Mouse (Mus musculus): ENCODE data around the gene Ccdc62. TPM values are rescaled to one million over a fixed set of nuclear protein-coding genes. Genes with fewer than 3 reads are reported as not detected.

Gene Ccdc62
- polyA plus RNA-seq, 1 experiment from 2014 or later, result 5.0 TPM

- no peak overlapping the region for H3K4me3 ChIP-seq (replicated peaks)
- H3K36me3 ChIP-seq, result no peaks in the 10 kb centered on the region
- H3K9ac ChIP-seq (replicated peaks), result no peak overlapping the region
- no peak for ATAC-seq (ENCODE audit: low FRiP score)
- 95% methylated on average over 4 of the region's 4 CpGs for WGBS
- H3K4me2 ChIP-seq, result no peak overlapping the region
- no peaks in the 10 kb centered on the region for H3K9me3 ChIP-seq (replicated peaks)
- no peak overlapping the region for H3K27ac ChIP-seq (replicated peaks)
- H3K27me3 ChIP-seq (replicated peaks), result peaks cover 8% of the 10 kb centered on the region; the same call in 1 of the 2 replicates
- peaks cover 17% of the 10 kb centered on the region for H3K4me1 ChIP-seq
These were observed 40.1 kb downstream of the Ccdc62 start for GRCm38 (mm10) chr5:123970576-123970975.

DNA sequence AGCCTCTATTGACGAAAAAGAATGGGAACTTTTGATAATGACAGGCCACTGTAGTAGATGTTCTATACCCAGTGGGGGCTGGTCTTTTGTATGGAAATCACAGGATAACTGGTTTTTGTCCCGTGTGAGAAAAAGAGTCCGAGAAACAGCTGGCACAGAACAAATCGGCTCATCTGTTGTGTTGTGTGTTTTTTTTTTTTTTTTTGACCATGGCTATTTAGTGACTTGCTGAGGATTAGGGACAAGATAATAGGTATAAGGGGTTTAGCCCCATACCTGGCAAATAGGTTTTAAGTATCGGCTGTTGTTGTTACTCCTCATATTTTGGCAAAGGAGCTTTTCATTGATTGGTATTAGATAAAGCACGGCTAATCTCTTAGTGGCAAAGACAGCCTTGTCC is 42.0 kb downstream of the Ccdc62 start:
- 49% methylated on average over 6 of the region's 6 CpGs for WGBS
- Histone ChIP-seq H3K9ac (replicated peaks) (no peak overlapping the region), H3K27me3 (replicated peaks) (peaks cover 20% of the 10 kb centered on the region; the same call in 1 of the 2 replicates), H3K4me3 (replicated peaks) (no peak overlapping the region), H3K4me2 (no peak overlapping the region), H3K27ac (replicated peaks) (no peak overlapping the region), H3K36me3 (no peaks in the 10 kb centered on the region), H3K4me1 (peaks cover 22% of the 10 kb centered on the region), H3K9me3 (replicated peaks) (no peaks in the 10 kb centered on the region)
- no peak for ATAC-seq (ENCODE audit: low FRiP score)

- peak within 1 kb of the TSS; percentile 73 for H3K9ac ChIP-seq (replicated peaks)
- H3K27ac ChIP-seq (replicated peaks), result peak within 1 kb of the TSS; percentile 66
- H3K36me3 ChIP-seq, result no peaks in the 10 kb centered on the region
- ATAC-seq (ENCODE audit: low FRiP score), result peak; percentile 77
- no peaks in the 10 kb centered on the region for H3K9me3 ChIP-seq (replicated peaks)
- peak within 1 kb of the TSS; percentile 80 for H3K4me2 ChIP-seq
- H3K4me1 ChIP-seq, result peaks cover 22% of the 10 kb centered on the region
- peaks cover 22% of the 10 kb centered on the region; the same call in 1 of the 2 replicates for H3K27me3 ChIP-seq (replicated peaks)
- WGBS, result under 1% methylated on average over 99 of the region's 106 CpGs
- H3K4me3 ChIP-seq (replicated peaks), result peak within 1 kb of the TSS; percentile 71
These were observed 43.1 kb downstream of the Ccdc62 start, which contains the start of gene Hip1r for GRCm38 (mm10) chr5:123973299-123974178. Gene Hip1r (plus strand): TSS chr5:123973628.

DNA sequence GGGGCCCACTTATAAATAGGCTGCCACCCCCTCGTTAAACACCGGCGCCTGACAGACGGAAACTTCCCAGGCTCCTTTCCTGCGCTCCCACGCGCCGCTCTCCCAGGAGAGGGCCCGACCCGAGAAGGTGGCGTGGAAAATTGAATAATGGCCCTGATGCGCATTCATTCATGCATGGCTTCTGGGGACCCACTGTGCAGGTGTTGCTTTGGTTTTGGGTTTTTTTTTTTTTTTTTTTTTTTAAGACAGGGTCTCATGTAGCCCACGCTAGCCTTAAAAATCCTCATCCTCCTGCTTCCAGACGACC is 43.7 kb downstream of the Ccdc62 start:
- Histone ChIP-seq H3K27me3 (replicated peaks) (peaks cover 22% of the 10 kb centered on the region; the same call in 1 of the 2 replicates), H3K27ac (replicated peaks) (peak overlapping the region; percentile 66; the same call in 1 of the 2 replicates), H3K4me2 (peak overlapping the region; percentile 80), H3K9me3 (replicated peaks) (no peaks in the 10 kb centered on the region), H3K4me3 (replicated peaks) (peak overlapping the region; percentile 71), H3K9ac (replicated peaks) (peak overlapping the region; percentile 73), H3K36me3 (no peaks in the 10 kb centered on the region), H3K4me1 (peaks cover 22% of the 10 kb centered on the region)
- 0% methylated on average over 14 of the region's 14 CpGs for WGBS
- 0 out of 2 replicates have a peak, but pooled peaks have one; percentile 8 for ATAC-seq (ENCODE audit: low FRiP score)

DNA sequence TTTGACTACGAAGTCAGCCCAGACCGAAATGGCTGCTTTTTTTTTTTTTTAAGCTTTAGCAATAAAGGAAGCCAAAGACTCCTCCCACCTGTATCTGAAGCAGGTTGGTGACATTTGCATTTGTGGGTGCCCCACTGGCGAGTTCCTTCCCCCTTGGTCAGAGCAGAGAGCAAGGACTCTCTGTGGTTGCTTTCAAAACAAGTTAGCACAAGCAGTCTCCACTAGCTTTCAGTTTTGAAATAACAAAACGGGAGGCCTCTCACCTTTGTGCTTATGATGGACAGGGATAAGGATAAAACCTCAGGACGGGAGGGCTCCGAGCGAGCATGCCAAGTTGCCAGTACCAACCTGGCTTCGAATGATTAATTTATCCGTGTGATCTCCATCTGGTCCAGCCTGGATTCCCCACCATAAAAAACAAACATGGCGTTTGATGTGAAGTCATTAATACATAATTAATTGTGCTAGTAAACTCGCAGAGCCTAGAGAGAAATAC is 44.2 kb downstream of the Ccdc62 start:
- Histone ChIP-seq H3K4me3 (replicated peaks) (peak overlapping the region; percentile 71), H3K4me2 (peak overlapping the region; percentile 80), H3K36me3 (no peaks in the 10 kb centered on the region), H3K27me3 (replicated peaks) (peaks cover 22% of the 10 kb centered on the region; the same call in 1 of the 2 replicates), H3K4me1 (peaks cover 22% of the 10 kb centered on the region), H3K9me3 (replicated peaks) (no peaks in the 10 kb centered on the region), H3K9ac (replicated peaks) (peak overlapping the region; percentile 73; the same call in 1 of the 2 replicates), H3K27ac (replicated peaks) (no peak overlapping the region)
- no peak for ATAC-seq (ENCODE audit: low FRiP score)
- 14% methylated on average over 11 of the region's 11 CpGs for WGBS

DNA sequence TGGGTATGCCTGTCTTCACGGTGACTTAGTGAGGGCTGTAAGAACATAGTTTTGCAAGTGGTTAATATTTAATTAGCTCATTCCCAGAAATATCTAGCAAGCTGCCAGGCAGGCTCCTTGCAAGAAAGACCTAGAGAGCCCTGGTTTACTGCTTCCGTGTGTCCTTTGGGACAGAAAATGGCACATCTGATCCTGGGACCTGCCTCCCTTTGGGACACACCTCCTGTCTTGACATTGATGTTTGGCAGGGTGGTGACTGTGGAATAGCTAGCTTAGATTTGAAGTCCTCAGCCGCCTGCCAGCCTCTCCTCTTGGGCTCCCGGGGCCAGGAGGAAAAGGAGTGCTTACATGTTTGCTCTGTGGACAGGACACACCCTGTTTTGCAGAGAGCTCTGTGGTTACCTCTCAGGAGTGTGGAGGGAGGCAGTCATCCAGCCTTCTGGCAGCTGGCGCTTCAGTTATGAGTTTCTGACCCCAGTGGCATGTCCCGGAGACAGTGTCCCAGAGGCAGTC is 45.2 kb downstream of the Ccdc62 start:
- Histone ChIP-seq H3K4me1 (peaks cover 22% of the 10 kb centered on the region), H3K9ac (replicated peaks) (no peak overlapping the region), H3K9me3 (replicated peaks) (no peaks in the 10 kb centered on the region), H3K27me3 (replicated peaks) (peaks cover 22% of the 10 kb centered on the region; the same call in 1 of the 2 replicates), H3K27ac (replicated peaks) (no peak overlapping the region), H3K36me3 (no peaks in the 10 kb centered on the region), H3K4me3 (replicated peaks) (no peak overlapping the region), H3K4me2 (peak overlapping the region; percentile 80)
- no peak for ATAC-seq (ENCODE audit: low FRiP score)
- WGBS, result 68% methylated on average over 6 of the region's 6 CpGs

DNA sequence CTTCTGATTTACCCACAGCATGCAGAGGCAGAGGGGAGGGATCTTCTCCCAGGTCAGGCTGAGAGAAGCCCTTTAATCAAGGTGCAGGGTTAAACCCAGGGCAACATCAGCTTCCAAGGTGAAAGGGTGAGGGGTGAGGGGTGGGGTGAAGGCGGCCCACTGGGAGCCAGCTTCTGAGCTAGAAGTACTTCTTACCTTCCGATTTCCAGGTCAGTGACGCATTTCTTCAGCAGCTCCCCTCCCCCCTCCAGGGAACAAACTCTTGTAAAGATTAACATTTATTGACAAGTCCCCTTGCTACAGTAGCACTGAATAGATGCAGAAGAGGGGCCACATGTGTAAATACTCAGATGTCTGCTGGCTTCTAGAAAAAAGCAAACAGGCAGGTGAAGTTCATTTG is 46.8 kb downstream of the Ccdc62 start:
- 41% methylated on average over 3 of the region's 3 CpGs for WGBS

GRCm38 (mm10) chr5:123978131-123978530 is 47.7 kb downstream of the Ccdc62 start:
- H3K9me3 ChIP-seq (replicated peaks), result no peaks in the 10 kb centered on the region
- H3K4me2 ChIP-seq, result no peak overlapping the region
- WGBS, result 88% methylated on average over 5 of the region's 5 CpGs
- H3K4me1 ChIP-seq, result peaks cover 20% of the 10 kb centered on the region
- H3K27me3 ChIP-seq (replicated peaks), result peaks cover 16% of the 10 kb centered on the region; the same call in 1 of the 2 replicates
- H3K9ac ChIP-seq (replicated peaks), result no peak overlapping the region
- no peaks in the 10 kb centered on the region for H3K36me3 ChIP-seq
- no peak overlapping the region for H3K27ac ChIP-seq (replicated peaks)
- no peak overlapping the region for H3K4me3 ChIP-seq (replicated peaks)
- no peak for ATAC-seq (ENCODE audit: low FRiP score)

More for the DNA sequence above, 46.8 kb downstream of the Ccdc62 start:
- H3K9ac ChIP-seq (replicated peaks), result no peak overlapping the region
- no peaks in the 10 kb centered on the region for H3K9me3 ChIP-seq (replicated peaks)
- no peaks in the 10 kb centered on the region for H3K36me3 ChIP-seq
- no peak overlapping the region for H3K27ac ChIP-seq (replicated peaks)
- H3K4me3 ChIP-seq (replicated peaks), result no peak overlapping the region
- peaks cover 16% of the 10 kb centered on the region; the same call in 1 of the 2 replicates for H3K27me3 ChIP-seq (replicated peaks)
- H3K4me1 ChIP-seq, result peaks cover 22% of the 10 kb centered on the region
- H3K4me2 ChIP-seq, result no peak overlapping the region
- ATAC-seq (ENCODE audit: low FRiP score), result no peak

GRCm38 (mm10) chr5:123979221-123979979 is 48.9 kb downstream of the Ccdc62 start:
- 71% methylated on average over 18 of the region's 18 CpGs for WGBS
- peaks cover 17% of the 10 kb centered on the region for H3K4me1 ChIP-seq
- no peak overlapping the region for H3K4me3 ChIP-seq (replicated peaks)
- no peaks in the 10 kb centered on the region for H3K36me3 ChIP-seq
- no peak for ATAC-seq (ENCODE audit: low FRiP score)
- no peaks in the 10 kb centered on the region for H3K9me3 ChIP-seq (replicated peaks)
- no peak overlapping the region for H3K4me2 ChIP-seq
- H3K9ac ChIP-seq (replicated peaks), result no peak overlapping the region
- peaks cover 19% of the 10 kb centered on the region; the same call in 1 of the 2 replicates for H3K27me3 ChIP-seq (replicated peaks)
- H3K27ac ChIP-seq (replicated peaks), result no peak overlapping the region

DNA sequence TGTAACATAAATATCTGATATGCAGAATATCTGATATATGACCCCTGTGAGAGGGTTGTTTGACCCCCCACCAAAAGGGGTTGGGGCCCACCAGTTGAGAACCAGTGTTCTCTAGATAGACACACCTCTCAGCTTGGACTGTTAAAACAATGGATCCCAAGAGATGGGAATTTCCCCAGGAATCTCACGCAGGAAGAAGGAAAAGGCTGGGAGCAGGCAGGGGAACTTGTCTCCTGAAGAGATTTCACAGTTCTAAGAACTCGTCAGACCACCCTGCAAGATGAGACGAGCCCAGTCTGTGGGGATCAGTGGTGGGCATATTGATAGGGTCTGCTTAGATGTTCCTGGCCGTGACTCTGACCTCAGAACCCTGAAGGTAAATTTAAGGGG is 49.5 kb downstream of the Ccdc62 start:
- WGBS, result 65% methylated on average over 4 of the region's 4 CpGs
- Histone ChIP-seq H3K4me1 (peaks cover 11% of the 10 kb centered on the region), H3K4me3 (replicated peaks) (no peak overlapping the region), H3K9me3 (replicated peaks) (no peaks in the 10 kb centered on the region), H3K27ac (replicated peaks) (no peak overlapping the region), H3K27me3 (replicated peaks) (peaks cover 19% of the 10 kb centered on the region; the same call in 1 of the 2 replicates), H3K36me3 (no peaks in the 10 kb centered on the region), H3K4me2 (no peak overlapping the region), H3K9ac (replicated peaks) (no peak overlapping the region)
- ATAC-seq (ENCODE audit: low FRiP score), result no peak

GRCm38 (mm10) chr5:123980521-123981249 is 50.2 kb downstream of the Ccdc62 start:
- Histone ChIP-seq H3K36me3 (no peaks in the 10 kb centered on the region), H3K4me2 (no peak overlapping the region), H3K4me1 (peaks cover 4% of the 10 kb centered on the region), H3K27ac (replicated peaks) (peak overlapping the region; percentile 37; the same call in 1 of the 2 replicates), H3K9ac (replicated peaks) (no peak overlapping the region), H3K4me3 (replicated peaks) (no peak overlapping the region), H3K27me3 (replicated peaks) (peaks cover 16% of the 10 kb centered on the region; the same call in 1 of the 2 replicates), H3K9me3 (replicated peaks) (no peaks in the 10 kb centered on the region)
- 78% methylated on average over 9 of the region's 9 CpGs for WGBS
- ATAC-seq (ENCODE audit: low FRiP score), result no peak
